Mouse (Mus musculus): ENCODE results near the gene Gm39653. TPM values are rescaled to one million over a fixed set of nuclear protein-coding genes. Genes with fewer than 3 reads are reported as not detected.
"Not testable (repeated sequence)": the region's sequence is repeated elsewhere in the genome, so short reads cannot be mapped to it uniquely, and the experiment has no call there.

Gm39653 gene
- polyA plus RNA-seq, 1 experiment, result not detected

- no peaks in the 10 kb centered on the region for H3K4me1 ChIP-seq (replicated peaks; ENCODE audit: control insufficient read depth, insufficient read depth, low read length)
- no peak for DNase-seq
- TF ChIP-seq POLR2A (IDR thresholded peaks at IDR 0.05; ENCODE audit: control insufficient read depth, extremely low read depth, insufficient read depth, low read length, poor library complexity), result no peak
- TF ChIP-seq CTCF (IDR thresholded peaks at IDR 0.05; ENCODE audit: borderline replicate concordance, control insufficient read depth, extremely low read depth, insufficient read depth, low read length, poor library complexity), result no peak
- no peak overlapping the region for H3K4me3 ChIP-seq (ENCODE audit: control insufficient read depth, insufficient read depth, low read length)
- H3K27me3 ChIP-seq (ENCODE audit: control insufficient read depth, insufficient read depth, low read length), result no peaks in the 10 kb centered on the region
- H3K27ac ChIP-seq (ENCODE audit: control insufficient read depth, insufficient read depth, low read length), result no peak overlapping the region
- WGBS, result 93% methylated on average over 5 of the region's 5 CpGs
- no peaks in the 10 kb centered on the region for H3K36me3 ChIP-seq (ENCODE audit: control insufficient read depth, insufficient read depth, low read length)
These were observed 39.0 kb upstream of the Gm39653 start for GRCm38 (mm10) chr1:63576803-63577202.

GRCm38 (mm10) chr1:63579153-63579552, 36.6 kb upstream of the Gm39653 start:
- WGBS, result 92% methylated on average over 8 of the region's 8 CpGs
- no peak overlapping the region for H3K27ac ChIP-seq (ENCODE audit: control insufficient read depth, insufficient read depth, low read length)
- no peaks in the 10 kb centered on the region for H3K4me1 ChIP-seq (replicated peaks; ENCODE audit: control insufficient read depth, insufficient read depth, low read length)
- no peak for DNase-seq
- no peak overlapping the region for H3K4me3 ChIP-seq (ENCODE audit: control insufficient read depth, insufficient read depth, low read length)
- H3K36me3 ChIP-seq (ENCODE audit: control insufficient read depth, insufficient read depth, low read length), result no peaks in the 10 kb centered on the region
- TF ChIP-seq CTCF (IDR thresholded peaks at IDR 0.05; ENCODE audit: borderline replicate concordance, control insufficient read depth, extremely low read depth, insufficient read depth, low read length, poor library complexity) (no peak), POLR2A (IDR thresholded peaks at IDR 0.05; ENCODE audit: control insufficient read depth, extremely low read depth, insufficient read depth, low read length, poor library complexity) (no peak)
- no peaks in the 10 kb centered on the region for H3K27me3 ChIP-seq (ENCODE audit: control insufficient read depth, insufficient read depth, low read length)

- no peaks in the 10 kb centered on the region for H3K27me3 ChIP-seq (ENCODE audit: control insufficient read depth, insufficient read depth, low read length)
- H3K27ac ChIP-seq (ENCODE audit: control insufficient read depth, insufficient read depth, low read length), result no peak overlapping the region
- no peaks in the 10 kb centered on the region for H3K36me3 ChIP-seq (ENCODE audit: control insufficient read depth, insufficient read depth, low read length)
- H3K4me1 ChIP-seq (replicated peaks; ENCODE audit: control insufficient read depth, insufficient read depth, low read length), result no peaks in the 10 kb centered on the region
- TF ChIP-seq POLR2A (IDR thresholded peaks at IDR 0.05; ENCODE audit: control insufficient read depth, extremely low read depth, insufficient read depth, low read length, poor library complexity) (no peak), CTCF (IDR thresholded peaks at IDR 0.05; ENCODE audit: borderline replicate concordance, control insufficient read depth, extremely low read depth, insufficient read depth, low read length, poor library complexity) (no peak)
- no peak overlapping the region for H3K4me3 ChIP-seq (ENCODE audit: control insufficient read depth, insufficient read depth, low read length)
- DNase-seq, result no peak
- WGBS, result 87% methylated on average over 7 of the region's 7 CpGs
These were observed 28.9 kb upstream of the Gm39653 start for GRCm38 (mm10) chr1:63586869-63587268.

- WGBS, result 61% methylated on average over 3 of the region's 3 CpGs
- no peak for TF ChIP-seq POLR2A (IDR thresholded peaks at IDR 0.05; ENCODE audit: control insufficient read depth, extremely low read depth, insufficient read depth, low read length, poor library complexity)
- no peak for TF ChIP-seq CTCF (IDR thresholded peaks at IDR 0.05; ENCODE audit: borderline replicate concordance, control insufficient read depth, extremely low read depth, insufficient read depth, low read length, poor library complexity)
- no peaks in the 10 kb centered on the region for H3K27me3 ChIP-seq (ENCODE audit: control insufficient read depth, insufficient read depth, low read length)
- no peaks in the 10 kb centered on the region for H3K36me3 ChIP-seq (ENCODE audit: control insufficient read depth, insufficient read depth, low read length)
- DNase-seq, result no peak
- no peaks in the 10 kb centered on the region for H3K4me1 ChIP-seq (replicated peaks; ENCODE audit: control insufficient read depth, insufficient read depth, low read length)
- no peak overlapping the region for H3K4me3 ChIP-seq (ENCODE audit: control insufficient read depth, insufficient read depth, low read length)
- no peak overlapping the region for H3K27ac ChIP-seq (ENCODE audit: control insufficient read depth, insufficient read depth, low read length)
These were observed 11.8 kb upstream of the Gm39653 start for GRCm38 (mm10) chr1:63603870-63604500.

GRCm38 (mm10) chr1:63609613-63610012, 6.2 kb upstream of the Gm39653 start:
- Histone ChIP-seq H3K4me3 (ENCODE audit: control insufficient read depth, insufficient read depth, low read length) (no peak overlapping the region), H3K4me1 (replicated peaks; ENCODE audit: control insufficient read depth, insufficient read depth, low read length) (no peaks in the 10 kb centered on the region), H3K27me3 (ENCODE audit: control insufficient read depth, insufficient read depth, low read length) (no peaks in the 10 kb centered on the region), H3K27ac (ENCODE audit: control insufficient read depth, insufficient read depth, low read length) (no peak overlapping the region), H3K36me3 (ENCODE audit: control insufficient read depth, insufficient read depth, low read length) (no peaks in the 10 kb centered on the region)
- no peak for TF ChIP-seq CTCF (IDR thresholded peaks at IDR 0.05; ENCODE audit: borderline replicate concordance, control insufficient read depth, extremely low read depth, insufficient read depth, low read length, poor library complexity)
- TF ChIP-seq POLR2A (IDR thresholded peaks at IDR 0.05; ENCODE audit: control insufficient read depth, extremely low read depth, insufficient read depth, low read length, poor library complexity), result no peak
- DNase-seq, result no peak
- 94% methylated on average over 4 of the region's 4 CpGs for WGBS

GRCm38 (mm10) chr1:63614594-63614993, 1.2 kb upstream of the Gm39653 start:
- Histone ChIP-seq H3K4me1 (replicated peaks; ENCODE audit: control insufficient read depth, insufficient read depth, low read length) (no peaks in the 10 kb centered on the region), H3K36me3 (ENCODE audit: control insufficient read depth, insufficient read depth, low read length) (no peaks in the 10 kb centered on the region), H3K4me3 (ENCODE audit: control insufficient read depth, insufficient read depth, low read length) (no peak overlapping the region), H3K27me3 (ENCODE audit: control insufficient read depth, insufficient read depth, low read length) (no peaks in the 10 kb centered on the region), H3K27ac (ENCODE audit: control insufficient read depth, insufficient read depth, low read length) (no peak overlapping the region)
- WGBS, result 5% methylated on average over 11 of the region's 11 CpGs
- peak; percentile 3 for DNase-seq
- TF ChIP-seq POLR2A (IDR thresholded peaks at IDR 0.05; ENCODE audit: control insufficient read depth, extremely low read depth, insufficient read depth, low read length, poor library complexity), result no peak
- no peak for TF ChIP-seq CTCF (IDR thresholded peaks at IDR 0.05; ENCODE audit: borderline replicate concordance, control insufficient read depth, extremely low read depth, insufficient read depth, low read length, poor library complexity)

- DNase-seq, result no peak
- Histone ChIP-seq H3K4me3 (ENCODE audit: control insufficient read depth, insufficient read depth, low read length) (no peak overlapping the region), H3K27me3 (ENCODE audit: control insufficient read depth, insufficient read depth, low read length) (no peaks in the 10 kb centered on the region), H3K4me1 (replicated peaks; ENCODE audit: control insufficient read depth, insufficient read depth, low read length) (no peaks in the 10 kb centered on the region), H3K36me3 (ENCODE audit: control insufficient read depth, insufficient read depth, low read length) (no peaks in the 10 kb centered on the region), H3K27ac (ENCODE audit: control insufficient read depth, insufficient read depth, low read length) (no peak overlapping the region)
- 75% methylated on average over 2 of the region's 2 CpGs for WGBS
- no peak for TF ChIP-seq CTCF (IDR thresholded peaks at IDR 0.05; ENCODE audit: borderline replicate concordance, control insufficient read depth, extremely low read depth, insufficient read depth, low read length, poor library complexity)
- no peak for TF ChIP-seq POLR2A (IDR thresholded peaks at IDR 0.05; ENCODE audit: control insufficient read depth, extremely low read depth, insufficient read depth, low read length, poor library complexity)
These were observed 12.4 kb downstream of the Gm39653 start for GRCm38 (mm10) chr1:63628211-63628610.

GRCm38 (mm10) chr1:63630390-63630789, 14.6 kb downstream of the Gm39653 start:
- H3K4me1 ChIP-seq (replicated peaks; ENCODE audit: control insufficient read depth, insufficient read depth, low read length); H3K36me3 ChIP-seq (ENCODE audit: control insufficient read depth, insufficient read depth, low read length); H3K4me3 ChIP-seq (ENCODE audit: control insufficient read depth, insufficient read depth, low read length); DNase-seq; H3K27ac ChIP-seq (ENCODE audit: control insufficient read depth, insufficient read depth, low read length); H3K27me3 ChIP-seq (ENCODE audit: control insufficient read depth, insufficient read depth, low read length): not testable (repeated sequence)
